Mouse (Mus musculus) heart, postnatal 4 days (tissue): ENCODE data around the gene Uaca. TPM values are rescaled to one million over a fixed set of nuclear protein-coding genes. Genes with fewer than 3 reads are reported as not detected.

Experiments
- DNase-seq: peaks from one replicate; pipeline ENCODE4 v3.0.0; 2021
- total RNA-seq, 2 experiments: library from RNA; stranded (reverse); gene quantifications; 2 replicates each; pipeline ENCODE4 v1.2.3; 2021

Uaca gene
- total RNA-seq, 2 experiments from 2014 or later, result 47.4 to 49.2 TPM

DNA sequence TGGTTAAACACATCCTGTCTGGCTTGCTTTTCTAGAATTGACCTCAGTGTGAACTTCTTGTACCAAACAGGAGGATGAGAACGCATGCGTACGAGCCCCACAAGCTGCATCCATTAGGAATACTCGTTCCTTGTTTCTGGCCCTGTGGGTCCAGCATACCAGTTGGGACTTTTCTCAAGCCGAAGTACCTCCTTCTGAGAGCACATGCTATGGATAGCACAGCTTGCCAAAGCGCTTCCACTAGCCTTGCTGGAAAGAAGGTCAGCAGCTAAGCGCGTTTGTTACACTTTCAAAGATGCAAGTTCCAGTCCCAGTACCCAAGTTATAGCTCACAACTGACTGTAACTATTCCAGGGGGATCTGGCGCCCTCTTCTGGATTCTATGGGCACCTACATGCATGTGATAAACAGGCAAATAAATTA lies 93.1 kb downstream of the Uaca start:
- peak; percentile 42 for DNase-seq

DNA sequence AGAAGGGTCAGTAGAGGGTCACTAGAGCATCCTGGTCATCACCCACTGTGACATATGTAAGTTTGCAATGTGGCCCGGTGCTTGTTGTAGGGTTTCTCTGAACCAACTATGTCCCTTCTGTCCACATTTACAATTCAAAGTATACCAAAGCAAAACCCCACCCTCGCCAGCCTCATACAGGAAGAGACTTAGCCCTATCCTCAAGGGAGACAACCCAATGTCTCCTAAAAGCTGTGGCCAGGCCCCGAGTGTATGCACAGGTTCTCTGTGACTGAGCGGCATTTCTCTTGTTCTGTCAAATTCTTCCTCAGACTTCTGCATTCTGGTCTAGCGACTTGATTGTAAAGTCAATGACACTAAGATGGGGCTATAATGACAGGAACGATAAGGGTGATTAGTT lies 99.2 kb downstream of the Uaca start:
- DNase-seq, result no peak

DNA sequence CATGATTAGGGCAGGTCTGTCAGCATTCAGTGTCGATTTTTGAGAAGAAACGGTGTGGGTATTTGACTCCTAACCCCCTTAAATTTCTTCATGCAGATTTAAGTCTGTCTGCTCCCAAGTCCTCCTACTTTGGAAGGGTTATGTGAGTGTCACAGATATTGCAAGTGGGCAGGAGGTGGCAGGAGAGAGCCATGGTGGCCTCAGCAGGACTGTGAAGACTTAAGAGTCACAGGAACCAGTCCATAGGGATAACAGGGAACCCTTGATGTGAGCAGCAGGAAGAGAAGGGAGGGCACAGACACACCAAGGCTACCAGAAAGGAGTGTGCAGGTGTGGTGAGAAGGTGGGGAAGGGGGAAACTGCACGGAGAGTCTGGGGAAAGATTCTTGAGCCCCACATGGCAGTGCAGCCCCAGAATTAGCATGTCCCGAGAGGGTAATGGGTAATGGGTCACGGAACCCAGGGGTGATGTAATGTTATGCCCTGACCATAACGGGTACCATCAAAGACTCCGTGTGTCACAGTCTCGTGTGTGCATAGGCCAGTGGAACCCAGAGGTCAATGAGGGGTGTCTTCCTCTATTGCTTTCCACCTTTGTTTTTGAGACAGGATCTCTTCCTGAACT lies 101.3 kb downstream of the Uaca start:
- DNase-seq, result peak; percentile 78

DNA sequence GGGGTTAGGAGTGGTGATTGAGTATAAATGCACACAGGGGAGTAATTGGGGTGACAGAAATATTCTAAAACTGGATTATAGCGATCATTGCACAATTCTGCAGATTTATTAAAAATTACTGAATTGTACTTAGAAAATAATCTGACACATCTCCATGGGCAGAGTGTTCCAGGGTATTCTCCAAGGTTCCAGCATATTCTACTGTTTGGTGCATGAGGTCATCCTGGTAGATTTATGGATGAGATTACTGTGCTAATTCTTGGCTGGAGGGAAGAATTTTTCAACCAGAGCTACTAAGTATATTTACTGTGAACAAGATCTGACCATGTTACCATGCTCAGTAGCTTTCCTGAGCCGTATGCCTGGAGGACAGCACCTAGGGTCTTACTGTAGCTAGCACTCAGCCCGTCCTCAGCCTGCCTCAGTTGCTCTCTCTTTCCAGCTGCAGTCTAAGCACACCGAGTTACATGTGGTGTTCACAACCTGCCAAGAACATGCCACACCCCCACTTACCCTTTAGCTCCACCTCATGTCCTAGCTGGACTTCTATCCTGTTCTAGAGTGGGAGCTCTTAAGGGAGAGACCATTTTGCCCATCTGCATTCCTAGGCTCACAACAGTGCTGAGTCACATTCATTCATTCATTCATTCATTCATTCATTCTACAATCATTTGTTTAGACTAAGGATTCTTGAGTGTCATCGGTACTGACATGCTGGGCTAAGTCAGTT lies 104.1 kb downstream of the Uaca start:
- no peak for DNase-seq

DNA sequence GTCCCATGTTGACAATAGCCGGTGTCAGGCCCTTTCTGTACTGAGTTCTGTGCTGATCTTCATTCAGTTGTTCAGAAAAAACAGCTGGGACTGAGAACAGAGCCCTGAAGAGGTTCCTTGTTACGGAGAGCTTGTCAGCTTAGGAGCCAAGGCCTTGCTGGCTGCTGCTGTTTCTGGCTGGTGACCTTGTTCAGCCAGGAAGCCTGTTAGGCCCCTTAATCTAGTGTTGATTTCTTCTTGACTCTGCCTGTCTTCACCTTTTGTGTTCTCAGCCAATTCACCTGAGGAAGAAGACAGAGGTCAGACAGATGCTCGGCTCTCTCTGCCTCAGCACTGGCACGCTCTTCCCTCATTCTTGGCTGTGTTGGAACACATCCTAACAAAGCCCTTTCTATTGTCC lies 104.9 kb downstream of the Uaca start:
- no peak for DNase-seq

DNA sequence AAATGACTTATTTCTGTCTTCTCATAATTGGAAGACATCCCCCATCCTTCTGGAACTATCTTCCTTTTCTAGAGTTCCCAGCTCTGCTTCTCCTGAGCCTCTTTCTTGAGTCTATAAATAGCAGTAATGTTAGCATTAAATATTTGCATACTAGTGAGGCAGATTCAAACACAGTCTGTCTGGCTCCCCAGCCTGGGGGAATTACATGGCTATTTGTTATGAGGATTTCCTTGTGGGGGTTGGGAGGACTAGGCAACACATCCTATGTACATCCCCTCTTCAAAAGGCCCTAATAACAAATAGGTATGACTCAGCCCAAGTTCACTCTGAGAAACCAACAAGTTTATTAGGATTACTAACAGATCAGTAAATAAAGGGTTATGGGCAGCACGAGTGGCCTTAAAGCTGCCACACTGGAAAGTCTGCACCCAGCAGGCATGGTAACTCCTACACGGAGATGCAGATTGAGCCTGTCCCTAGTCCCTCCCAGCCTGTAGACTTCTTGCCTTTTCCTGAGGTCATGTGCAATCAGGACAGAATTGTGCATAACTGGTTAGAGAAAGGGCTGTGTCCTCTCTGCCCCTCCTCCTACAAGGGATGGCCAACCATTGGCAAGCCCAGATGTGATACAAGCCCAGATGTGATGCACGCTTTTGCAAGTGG lies 105.6 kb downstream of the Uaca start:
- DNase-seq, result no peak

- DNase-seq, result no peak
Observed at GRCm38 (mm10) chr9:60912266-60912665, 117.9 kb downstream of the Uaca start.

GRCm38 (mm10) chr9:60913626-60914025 lies 119.3 kb downstream of the Uaca start:
- no peak for DNase-seq

GRCm38 (mm10) chr9:60919936-60920672 lies 125.8 kb downstream of the Uaca start:
- no peak for DNase-seq

- DNase-seq, result no peak
Observed at GRCm38 (mm10) chr9:60920673-60921062, 126.3 kb downstream of the Uaca start.

DNA sequence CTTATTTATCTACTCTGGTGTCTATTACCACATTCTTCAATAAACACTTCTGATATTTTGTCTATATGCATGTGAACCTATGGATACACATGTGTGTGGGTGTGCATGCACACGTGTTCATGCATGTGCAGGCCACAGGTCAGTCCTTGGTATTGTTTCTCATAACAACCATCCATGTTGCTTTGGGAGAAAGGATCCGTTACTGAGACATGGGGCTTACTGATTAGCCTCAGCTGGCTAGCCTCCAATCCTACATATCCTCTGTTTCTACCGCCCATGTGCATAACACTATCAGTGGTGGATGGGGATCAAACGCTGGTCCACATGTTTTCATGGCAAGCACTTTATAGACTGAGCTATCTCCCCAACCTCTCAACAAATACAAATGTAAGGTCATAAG lies 126.9 kb downstream of the Uaca start:
- DNase-seq, result no peak

- no peak for DNase-seq
Observed at GRCm38 (mm10) chr9:60921831-60922230, 127.5 kb downstream of the Uaca start.

DNA sequence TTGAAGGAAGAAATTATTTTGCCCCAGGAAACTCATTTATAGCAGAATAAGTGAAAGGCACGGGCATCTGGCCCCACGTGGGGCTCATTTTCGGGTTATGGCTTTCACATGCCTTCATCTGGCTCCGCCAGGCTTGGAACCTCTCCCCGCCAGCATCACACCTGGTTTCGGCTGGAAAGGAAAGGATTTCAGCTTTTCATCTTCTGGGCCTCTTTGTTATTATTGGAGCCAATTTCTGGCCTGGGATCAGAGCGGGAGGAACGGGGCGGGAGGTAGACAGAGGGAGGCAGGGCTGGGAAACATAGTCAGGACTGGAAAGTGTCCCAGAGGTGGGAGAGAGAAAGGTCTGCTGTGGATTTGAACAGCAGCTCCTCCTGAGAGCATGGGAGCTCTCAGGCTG lies 132.0 kb downstream of the Uaca start:
- DNase-seq, result peak; percentile 16

GRCm38 (mm10) chr9:60929290-60929983 lies 135.1 kb downstream of the Uaca start:
- no peak for DNase-seq

Other genes starting within 250 kb of the Uaca start
- 1 to 10 TPM; 9.4 to 9.5 TPM for gene Lrrc49, start 106.4 kb upstream of the Uaca start, total RNA-seq
- gene Larp6, start 81.6 kb upstream of the Uaca start, total RNA-seq, result 1 to 10 TPM in 1 of 2 experiments, under 1 TPM in 1; 0.95 to 1.3 TPM